ENCODE assay signal across 15 mouse cellular contexts in genomic region chr5:100352986-100353848, GRCm38 (mm10).
A peak's percentile ranks its signal among the peaks of the same experiment; 100 is the strongest.
DNase-seq lines count a peak whose midpoint lies in the region; ATAC-seq and TF ChIP-seq lines count a peak whose summit lies in the region.
"Had no signal": no experiment of that assay in that cellular context is flagged by ENCODE, and none has a peak within 500 bp of the region (broad histone marks: within the 10 kb centered on the region; RNA-seq: fewer than 3 reads in every experiment).

No protein-coding gene starts in this region.

- 27% methylated on average over 10 of the region's 10 CpGs for WGBS in heart, embryonic 13.5 days
- WGBS in intestine, postnatal 0 days: 28% methylated on average over 10 of the region's 10 CpGs

- peak overlapping the region; percentile 55 for H3K4me2 ChIP-seq in heart, embryonic 13.5 days
- H3K4me2 ChIP-seq in intestine, postnatal 0 days (replicated peaks; ENCODE audit: low read depth): peak overlapping the region; percentile 51
- H3K4me2 ChIP-seq: midbrain, embryonic 11.5 days had no signal

- no peak for TF ChIP-seq CTCF in intestine, postnatal 0 days (IDR thresholded peaks at IDR 0.05; ENCODE audit: low read depth)

- intact Hi-C loops in heart, postnatal 36 days (cut with DNase I): no loop called here

- no peaks in the 10 kb centered on the region for H3K36me3 ChIP-seq in heart, embryonic 13.5 days
- no peaks in the 10 kb centered on the region for H3K36me3 ChIP-seq in intestine, postnatal 0 days (ENCODE audit: control insufficient read depth, insufficient read depth)

- no peak for DNase-seq in heart, postnatal 36 days
- DNase-seq in MN1 (ENCODE audit: low spot score) (peak; percentile 81), NIH3T3 (ENCODE audit: low read depth) (peak; percentile 58), liver (no peak)
- DNase-seq in spleen, adult 18-20 months: no peak
- DNase-seq: cerebellum, adult 9-10 months; lung, postnatal 14 days; right cerebral cortex, adult 18-20 months had no signal

- H3K27me3 ChIP-seq in heart, embryonic 13.5 days (replicated peaks): no peaks in the 10 kb centered on the region
- H3K27me3 ChIP-seq in intestine, postnatal 0 days (replicated peaks; ENCODE audit: control insufficient read depth, insufficient read depth, low read length): no peaks in the 10 kb centered on the region
- H3K27me3 ChIP-seq: CH12.LX, Patski had no signal

- peak overlapping the region; percentile 97 for H3K27ac ChIP-seq in heart, embryonic 13.5 days (replicated peaks)
- H3K27ac ChIP-seq in intestine, postnatal 0 days (ENCODE audit: low read depth, low read length): no peak overlapping the region
- H3K27ac ChIP-seq: liver, embryonic 14.5 days had no signal

- peak overlapping the region; percentile 67 for H3K9ac ChIP-seq in heart, embryonic 13.5 days
- H3K9ac ChIP-seq in intestine, postnatal 0 days (ENCODE audit: low read depth, low read length): no peak overlapping the region
- H3K9ac ChIP-seq: liver, embryonic 14.5 days had no signal

- ATAC-seq in heart, embryonic 13.5 days (ENCODE audit: extremely low read depth, insufficient number of reproducible peaks, low FRiP score, low TSS enrichment): peak; percentile 42; the same call in 1 of the 2 replicates
- ATAC-seq in intestine, postnatal 0 days: peak; percentile 56; the same call in 1 of the 2 replicates
- ATAC-seq: Patski had no signal

- H3K4me1 ChIP-seq in heart, embryonic 13.5 days: peaks cover 56% of the 10 kb centered on the region
- 0 out of 2 replicates have a peak, but pooled peaks cover 3% of the 10 kb centered on the region for H3K4me1 ChIP-seq in intestine, postnatal 0 days (replicated peaks; ENCODE audit: control insufficient read depth, insufficient read depth, low read length)

- no peaks in the 10 kb centered on the region for H3K9me3 ChIP-seq in heart, embryonic 13.5 days
- H3K9me3 ChIP-seq in intestine, postnatal 0 days (ENCODE audit: control insufficient read depth): no peaks in the 10 kb centered on the region

- no peak overlapping the region for H3K4me3 ChIP-seq in heart, embryonic 13.5 days
- no peak overlapping the region for H3K4me3 ChIP-seq in intestine, postnatal 0 days (ENCODE audit: low read depth, low read length)
- H3K4me3 ChIP-seq: myocyte had no signal

Comparison
In these comparisons a context has a peak if more than half of its experiments do, and no peak if none do; other contexts are left out.
1. DNase-seq: peak in MN1 (single experiment) and NIH3T3 (single experiment); none in heart, postnatal 36 days (0 of 2), liver (single experiment) and spleen, adult 18-20 months (0 of 2).